Mouse (Mus musculus) liver, embryonic 14.5 days (tissue): ENCODE measurements at regions not wholly inside any gene's neighbourhood (a gene's known extent, or its start where the extent isn't known, plus 50 kb on each side); places are given as distances from the start of the nearest gene placed in this dataset.

Experiments used
- ATAC-seq: fragments of 200-750 bp; cut with Nextera tagmentation; 2 replicates; pipeline ENCODE4 v1.8.0; 2017; ENCODE audit warnings: moderate number of reproducible peaks, mild to moderate bottlenecking, moderate library complexity; ENCODE audit not compliant: insufficient read depth
- DNase-seq, 3 experiments: peaks; one replicate each; pipeline ENCODE4 v3.0.0-alpha.2; 2012 to 2013; ENCODE audit warnings: low read depth in 3 of 3, low spot score in 3 of 3
- H3K27ac ChIP-seq: fragments of 300-500 bp; sonication (generic); 2 replicates; pipeline ENCODE4 v1.5.1; 2014; ENCODE audit warnings: moderate library complexity, mild to moderate bottlenecking, control low read depth, inconsistent platforms
- H3K27me3 ChIP-seq: fragments of 300-500 bp; sonication (generic); 2 replicates; pipeline ENCODE4 v1.6.1; 2014; ENCODE audit warnings: mild to moderate bottlenecking, low read length, moderate library complexity; ENCODE audit not compliant: control insufficient read depth, insufficient read depth
- H3K36me3 ChIP-seq: fragments of 300-500 bp; sonication (generic); replicated peaks from 2 replicates; pipeline ENCODE4 v1.6.1; 2014; ENCODE audit warnings: low read depth; ENCODE audit not compliant: control insufficient read depth, insufficient read depth
- H3K4me1 ChIP-seq, 2 experiments: fragments of 200-500 bp in 1 of 2; fragments of 300-500 bp in 1 of 2; sonication (generic) in 1 of 2; replicated peaks; 2 replicates each; pipeline ENCODE4 v1.6.1; 2012 to 2014; ENCODE audit warnings: antibody characterized with exemption in 1 of 2, inconsistent platforms in 1 of 2, low read length in 1 of 2; ENCODE audit not compliant: control insufficient read depth in 2 of 2, insufficient read depth in 2 of 2
- H3K4me2 ChIP-seq: fragments of 300-500 bp; sonication (generic); 2 replicates; pipeline ENCODE4 v1.6.1; 2014; ENCODE audit warnings: low read depth, mild to moderate bottlenecking, control low read depth, moderate library complexity
- H3K4me3 ChIP-seq, 2 experiments: fragments of 200-500 bp in 1 of 2; fragments of 300-500 bp in 1 of 2; sonication (generic) in 1 of 2; 2 replicates each; pipeline ENCODE4 v1.5.1; 2012 to 2014; ENCODE audit warnings: low read depth in 2 of 2, low read length in 2 of 2, mild to moderate bottlenecking in 2 of 2, control low read depth in 1 of 2, inconsistent platforms in 1 of 2, moderate library complexity in 1 of 2; ENCODE audit not compliant: insufficient read depth in 1 of 2
- H3K9ac ChIP-seq: fragments of 300-500 bp; sonication (generic); replicated peaks from 2 replicates; pipeline ENCODE4 v1.6.1; 2014; ENCODE audit warnings: mild to moderate bottlenecking, control low read depth, moderate library complexity
- H3K9me3 ChIP-seq: fragments of 300-500 bp; sonication (generic); 2 replicates; pipeline ENCODE4 v1.6.1; 2016; ENCODE audit warnings: low read length, mixed read lengths; ENCODE audit not compliant: control insufficient read depth
- CTCF ChIP-seq: IDR thresholded peaks from 2 replicates; pipeline ENCODE4 v1.5.1; 2016; ENCODE audit warnings: antibody characterized with exemption, low read depth, control low read depth
- EP300 ChIP-seq: IDR thresholded peaks from 2 replicates; pipeline ENCODE4 v1.6.1; 2016; ENCODE audit warnings: antibody characterized with exemption, low read depth
- WGBS: fragments of 180-500 bp; shearing (Covaris S2); extraction: QIAGEN DNeasy Blood & Tissue Kit; methylation state at CpG from one replicate; pipeline ENCODE4 v1.1.7; 2014; ENCODE audit not compliant: insufficient replicate concordance; 5-methylcytosine and 5-hydroxymethylcytosine counted together

DNA sequence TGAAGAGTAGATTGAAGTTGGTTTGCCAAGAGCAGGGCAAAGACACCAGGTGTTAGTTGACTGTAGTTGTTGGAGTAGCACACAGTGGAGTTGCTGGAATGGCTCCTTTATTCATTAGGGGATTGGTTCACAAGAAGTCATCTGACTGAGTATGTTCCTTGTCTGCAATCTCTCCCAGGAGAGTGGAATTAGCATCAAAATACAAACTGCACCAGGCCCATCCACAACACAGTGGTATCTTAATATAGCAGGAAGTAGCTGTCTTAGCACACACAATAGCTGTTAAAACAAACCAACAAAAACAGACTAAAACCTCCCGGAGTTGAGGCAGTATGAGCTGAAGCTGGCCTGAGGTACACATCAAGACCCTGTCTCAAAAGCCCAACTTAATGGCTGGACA is 723.5 kb upstream of the Kdm8 start:
- H3K4me1 ChIP-seq, result no peaks in the 10 kb centered on the region
- DNase-seq (no peak), ATAC-seq (no peak)
- H3K9me3 ChIP-seq, result no peaks in the 10 kb centered on the region
- TF ChIP-seq EP300 (no peak), CTCF (no peak)
- H3K27ac ChIP-seq, result no peak overlapping the region
- H3K36me3 ChIP-seq, result no peaks in the 10 kb centered on the region
- no peak overlapping the region for H3K4me2 ChIP-seq
- no peak overlapping the region for H3K9ac ChIP-seq
- 41% methylated on average over 1 of the region's 1 CpGs for WGBS
- H3K27me3 ChIP-seq, result no peaks in the 10 kb centered on the region
- no peak overlapping the region for H3K4me3 ChIP-seq

DNA sequence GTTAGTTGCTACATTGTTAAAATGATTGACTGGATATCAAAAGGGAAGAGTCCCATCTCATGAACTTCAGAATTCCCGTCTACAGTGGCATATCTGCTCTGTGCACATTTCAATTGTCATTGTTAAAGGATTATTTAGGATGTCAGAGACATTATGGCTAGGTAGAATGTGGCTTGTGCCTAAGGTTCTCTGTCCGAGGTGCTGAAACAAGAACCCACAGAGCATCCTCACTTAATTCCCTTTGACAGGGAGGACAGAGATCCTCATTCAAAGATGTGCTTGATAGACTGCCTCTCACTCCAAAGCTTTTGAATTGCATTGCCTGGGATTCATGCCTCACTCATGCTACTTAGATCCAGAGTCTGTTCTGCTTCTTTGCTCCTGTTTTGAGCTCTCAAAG is 702.4 kb upstream of the Kdm8 start:
- Histone ChIP-seq H3K27ac (no peak overlapping the region), H3K4me1 (no peaks in the 10 kb centered on the region), H3K9ac (no peak overlapping the region), H3K36me3 (no peaks in the 10 kb centered on the region), H3K4me2 (no peak overlapping the region), H3K9me3 (no peaks in the 10 kb centered on the region), H3K27me3 (no peaks in the 10 kb centered on the region), H3K4me3 (no peak overlapping the region)
- TF ChIP-seq EP300, result no peak
- TF ChIP-seq CTCF, result no peak
- ATAC-seq (no peak), DNase-seq (no peak)
- WGBS, result 0% methylated on average over 2 of the region's 2 CpGs

DNA sequence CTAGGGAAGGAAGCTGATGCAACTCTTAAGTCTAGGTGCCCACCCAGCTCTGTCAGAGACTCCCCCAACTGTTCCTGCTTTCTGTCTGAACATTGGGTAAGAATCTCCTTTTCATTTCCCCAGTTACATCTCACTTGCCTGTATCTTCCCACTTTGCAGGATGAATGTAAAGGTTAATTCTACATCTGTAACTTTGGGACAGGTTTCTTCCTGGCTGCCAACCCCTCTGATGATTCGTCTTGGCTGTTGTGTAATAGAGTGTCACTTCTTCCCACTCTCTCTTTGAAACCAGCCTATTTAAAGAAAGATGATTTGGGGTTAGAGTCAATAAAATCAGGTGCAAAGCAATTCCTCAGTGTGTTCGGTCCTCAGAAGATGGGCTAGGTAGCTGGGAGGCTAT is 698.2 kb upstream of the Kdm8 start:
- DNase-seq (no peak), ATAC-seq (no peak)
- TF ChIP-seq CTCF, result no peak
- no peak for TF ChIP-seq EP300
- Histone ChIP-seq H3K9ac (no peak overlapping the region), H3K4me3 (no peak overlapping the region), H3K36me3 (no peaks in the 10 kb centered on the region), H3K9me3 (no peaks in the 10 kb centered on the region), H3K4me2 (no peak overlapping the region), H3K27me3 (no peaks in the 10 kb centered on the region), H3K4me1 (no peaks in the 10 kb centered on the region), H3K27ac (no peak overlapping the region)
- WGBS, result 37% methylated on average over 2 of the region's 2 CpGs

DNA sequence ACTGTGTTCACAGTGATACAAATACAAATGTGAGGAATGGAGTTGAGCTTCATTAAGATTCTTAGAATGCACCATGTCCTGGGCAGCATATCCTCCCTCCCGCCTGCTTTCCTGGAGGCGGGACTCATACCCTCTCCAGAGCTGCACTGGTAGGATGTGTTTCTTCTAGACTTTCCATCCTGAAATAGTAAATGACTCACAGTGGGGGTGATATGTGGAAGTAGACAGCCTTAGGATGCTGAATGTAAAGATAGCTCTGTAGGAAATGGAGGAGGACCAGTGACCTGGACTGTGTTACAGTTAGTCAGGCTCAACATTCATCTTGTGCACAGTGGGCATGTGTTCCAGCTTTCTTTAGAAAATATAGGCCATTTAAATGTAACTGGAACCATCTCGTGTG is 696.1 kb upstream of the Kdm8 start:
- WGBS, result 52% methylated on average over 3 of the region's 3 CpGs
- no peak for DNase-seq

DNA sequence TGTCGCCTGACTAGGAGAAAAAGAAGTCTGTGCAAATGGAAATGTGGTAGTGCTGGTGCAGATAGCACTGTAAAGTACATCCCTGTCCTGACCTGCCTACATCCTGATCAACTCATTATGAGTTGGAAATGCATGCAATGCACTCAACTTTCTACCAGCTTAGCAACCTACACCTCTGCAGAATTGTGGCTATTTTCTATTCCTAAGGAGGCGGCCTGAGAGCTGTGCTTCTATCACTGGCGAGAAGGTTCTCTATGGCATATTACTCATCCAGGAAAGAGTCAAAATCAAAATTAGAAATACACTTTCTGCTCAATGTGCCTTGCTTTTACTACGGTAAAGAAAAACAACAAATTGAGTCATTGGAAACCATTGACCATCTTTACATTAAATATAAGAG is 685.4 kb upstream of the Kdm8 start:
- H3K9me3 ChIP-seq, result no peaks in the 10 kb centered on the region
- H3K4me2 ChIP-seq, result no peak overlapping the region
- H3K27me3 ChIP-seq, result no peaks in the 10 kb centered on the region
- H3K4me3 ChIP-seq, result no peak overlapping the region
- no peak overlapping the region for H3K9ac ChIP-seq
- H3K27ac ChIP-seq, result no peak overlapping the region
- DNase-seq (no peak), ATAC-seq (no peak)
- H3K4me1 ChIP-seq, result no peaks in the 10 kb centered on the region
- H3K36me3 ChIP-seq, result no peaks in the 10 kb centered on the region
- WGBS, result 58% methylated on average over 4 of the region's 4 CpGs
- TF ChIP-seq CTCF, result no peak
- no peak for TF ChIP-seq EP300

More for the DNA sequence above, 696.1 kb upstream of the Kdm8 start:
- no peak overlapping the region for H3K27ac ChIP-seq
- H3K9ac ChIP-seq, result no peak overlapping the region
- no peaks in the 10 kb centered on the region for H3K9me3 ChIP-seq
- no peak for ATAC-seq
- H3K36me3 ChIP-seq, result no peaks in the 10 kb centered on the region
- no peak for TF ChIP-seq CTCF
- no peak for TF ChIP-seq EP300
- no peaks in the 10 kb centered on the region for H3K27me3 ChIP-seq
- no peak overlapping the region for H3K4me2 ChIP-seq
- no peaks in the 10 kb centered on the region for H3K4me1 ChIP-seq
- H3K4me3 ChIP-seq, result no peak overlapping the region

DNA sequence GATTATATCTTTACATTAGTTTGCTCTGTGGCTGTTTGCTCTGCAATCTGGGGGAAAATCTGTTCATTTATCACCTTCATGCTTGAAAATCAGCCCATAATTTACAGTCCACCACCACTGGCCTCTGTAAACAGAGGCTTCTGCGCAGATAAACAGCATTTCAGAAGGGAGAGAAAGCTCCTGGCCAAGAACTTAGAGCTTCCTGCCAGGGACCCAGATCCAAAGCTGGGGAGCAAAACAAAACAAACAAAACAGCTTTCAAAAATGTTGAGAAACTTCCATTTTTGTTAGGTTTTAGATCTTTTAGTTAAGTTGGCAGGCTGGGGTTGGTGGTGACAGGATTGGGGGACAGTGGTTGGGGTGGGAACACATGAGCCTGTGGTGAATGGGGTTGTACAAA is 666.7 kb upstream of the Kdm8 start:
- Histone ChIP-seq H3K4me1 (no peaks in the 10 kb centered on the region), H3K9ac (no peak overlapping the region), H3K27ac (no peak overlapping the region), H3K36me3 (no peaks in the 10 kb centered on the region), H3K27me3 (no peaks in the 10 kb centered on the region), H3K4me2 (no peak overlapping the region), H3K9me3 (no peaks in the 10 kb centered on the region), H3K4me3 (no peak overlapping the region)
- WGBS, result 35% methylated on average over 1 of the region's 1 CpGs
- no peak for ATAC-seq
- no peak for TF ChIP-seq EP300
- no peak for TF ChIP-seq CTCF
- no peak for DNase-seq
